25 mouse cellular contexts compared by ENCODE assay signal in genomic region chr5:124216403-124216802, GRCm38 (mm10). TPM values are rescaled to one million over a fixed set of nuclear protein-coding genes. Genes with fewer than 3 reads are reported as not detected.
DNase-seq lines count a peak whose midpoint lies in the region; ATAC-seq and TF ChIP-seq lines count a peak whose summit lies in the region.
"Had no signal": no experiment of that assay in that cellular context is flagged by ENCODE, and none has a peak within 500 bp of the region (broad histone marks: within the 10 kb centered on the region; RNA-seq: fewer than 3 reads in every experiment).

No protein-coding gene starts in this region.

- TF ChIP-seq POLR2A in thymus, adult 2 months (IDR thresholded peaks at IDR 0.05; ENCODE audit: control insufficient read depth, extremely low read depth, insufficient read depth, low read length, poor library complexity): no peak

- H3K4me1 ChIP-seq in heart, embryonic 11.5 days (ENCODE audit: control insufficient read depth, insufficient read depth, low read length): peaks cover 63% of the 10 kb centered on the region
- H3K4me1 ChIP-seq in kidney, embryonic 14.5 days (ENCODE audit: control insufficient read depth, insufficient read depth, low read length): peaks cover 9% of the 10 kb centered on the region
- peaks cover 80% of the 10 kb centered on the region for H3K4me1 ChIP-seq in thymus, adult 2 months (replicated peaks; ENCODE audit: control insufficient read depth, insufficient read depth, low read length)
- H3K4me1 ChIP-seq in forebrain, embryonic 13.5 days: peaks cover 27% of the 10 kb centered on the region

- TF ChIP-seq CTCF in thymus, adult 2 months (IDR thresholded peaks at IDR 0.05; ENCODE audit: borderline replicate concordance, control insufficient read depth, extremely low read depth, insufficient read depth, low read length, poor library complexity): no peak

- H3K9me3 ChIP-seq in heart, embryonic 11.5 days (replicated peaks; ENCODE audit: control insufficient read depth, low read length): no peaks in the 10 kb centered on the region
- H3K9me3 ChIP-seq in kidney, embryonic 14.5 days (ENCODE audit: control insufficient read depth, low read length): no peaks in the 10 kb centered on the region
- H3K9me3 ChIP-seq in forebrain, embryonic 13.5 days (replicated peaks): no peaks in the 10 kb centered on the region
- H3K9me3 ChIP-seq: embryonic facial prominence, embryonic 12.5 days; forebrain, embryonic 12.5 days; heart, embryonic 12.5 days; hindbrain, embryonic 10.5 days; hindbrain, embryonic 13.5 days; intestine, embryonic 15.5 days had no signal

- no peak for ATAC-seq in heart, embryonic 11.5 days (replicated peaks; ENCODE audit: insufficient number of reproducible peaks, low FRiP score, low TSS enrichment)
- ATAC-seq in kidney, embryonic 14.5 days (ENCODE audit: low FRiP score, low TSS enrichment): 0 out of 2 replicates have a peak, but pooled peaks have one; percentile 21
- no peak for ATAC-seq in forebrain, embryonic 13.5 days
- ATAC-seq: CD4-positive, CD25-positive, alpha-beta regulatory T cell, adult 4 months; forebrain, embryonic 16.5 days; hindbrain, embryonic 16.5 days; intestine, embryonic 15.5 days had no signal

- peak; percentile 90 for DNase-seq in heart, adult 11 months
- no peak for DNase-seq in kidney, postnatal 36 days
- no peak for DNase-seq in thymus, adult 2 months
- DNase-seq in thymus, postnatal 36 days: no peak
- DNase-seq: adrenal gland, adult 2 months; adrenal gland, postnatal 14 days; cerebellum, adult 18-20 months; cerebellum, adult 9-10 months; cerebellum, postnatal 14 days; gastrocnemius, postnatal 25 days; heart, adult 2 months; kidney, adult 11 months had no signal

- H3K4me3 ChIP-seq in heart, embryonic 11.5 days (ENCODE audit: low read depth, low read length): no peak overlapping the region
- H3K4me3 ChIP-seq in kidney, embryonic 14.5 days (ENCODE audit: low read length): no peak overlapping the region
- H3K4me3 ChIP-seq in thymus, adult 2 months (ENCODE audit: control insufficient read depth, insufficient read depth, low read length): no peak overlapping the region
- no peak overlapping the region for H3K4me3 ChIP-seq in forebrain, embryonic 13.5 days
- H3K4me3 ChIP-seq: embryonic facial prominence, embryonic 12.5 days; erythroblast, embryonic 14.5 days; forebrain, embryonic 12.5 days; heart, adult 2 months; heart, embryonic 12.5 days; hindbrain, embryonic 10.5 days; hindbrain, embryonic 13.5 days; intestine, embryonic 15.5 days had no signal

- no peak overlapping the region for H3K27ac ChIP-seq in heart, embryonic 11.5 days (ENCODE audit: low read depth, low read length)
- no peak overlapping the region for H3K27ac ChIP-seq in kidney, embryonic 14.5 days (ENCODE audit: low read depth, low read length)
- peak overlapping the region; percentile 99 for H3K27ac ChIP-seq in thymus, adult 2 months (ENCODE audit: control insufficient read depth, insufficient read depth, low read length)
- H3K27ac ChIP-seq in forebrain, embryonic 13.5 days: no peak overlapping the region
- H3K27ac ChIP-seq: embryonic facial prominence, embryonic 12.5 days; forebrain, embryonic 12.5 days; hindbrain, embryonic 13.5 days; intestine, embryonic 15.5 days had no signal

- WGBS in heart, embryonic 11.5 days (ENCODE audit: insufficient replicate concordance): 80% methylated on average over 6 of the region's 6 CpGs
- WGBS in kidney, embryonic 14.5 days: 88% methylated on average over 6 of the region's 6 CpGs
- 97% methylated on average over 6 of the region's 6 CpGs for WGBS in thymus, adult 2 months
- WGBS in forebrain, embryonic 13.5 days: 94% methylated on average over 6 of the region's 6 CpGs

- no peaks in the 10 kb centered on the region for H3K27me3 ChIP-seq in heart, embryonic 11.5 days (ENCODE audit: control insufficient read depth, insufficient read depth, low read length)
- no peaks in the 10 kb centered on the region for H3K27me3 ChIP-seq in kidney, embryonic 14.5 days (ENCODE audit: control insufficient read depth, insufficient read depth, low read length)
- H3K27me3 ChIP-seq in thymus, adult 2 months (ENCODE audit: control insufficient read depth, insufficient read depth, low read length): no peaks in the 10 kb centered on the region
- no peaks in the 10 kb centered on the region for H3K27me3 ChIP-seq in forebrain, embryonic 13.5 days
- H3K27me3 ChIP-seq: embryonic facial prominence, embryonic 12.5 days; forebrain, embryonic 12.5 days; heart, embryonic 12.5 days; hindbrain, embryonic 13.5 days; intestine, embryonic 15.5 days had no signal

- H3K9ac ChIP-seq in heart, embryonic 11.5 days (ENCODE audit: low read depth, low read length): no peak overlapping the region
- H3K9ac ChIP-seq in kidney, embryonic 14.5 days (ENCODE audit: low read depth, low read length): no peak overlapping the region
- H3K9ac ChIP-seq in forebrain, embryonic 13.5 days: no peak overlapping the region
- H3K9ac ChIP-seq: embryonic facial prominence, embryonic 12.5 days; forebrain, embryonic 12.5 days; heart, embryonic 12.5 days; hindbrain, embryonic 13.5 days; intestine, embryonic 15.5 days had no signal

- H3K4me2 ChIP-seq in heart, embryonic 11.5 days: no peak overlapping the region
- no peak overlapping the region for H3K4me2 ChIP-seq in kidney, embryonic 14.5 days (replicated peaks; ENCODE audit: low read depth, low read length)
- no peak overlapping the region for H3K4me2 ChIP-seq in forebrain, embryonic 13.5 days
- H3K4me2 ChIP-seq: embryonic facial prominence, embryonic 12.5 days; forebrain, embryonic 12.5 days; heart, embryonic 12.5 days; hindbrain, embryonic 13.5 days; intestine, embryonic 15.5 days had no signal

- 0 out of 2 replicates have a peak, but pooled peaks cover 2% of the 10 kb centered on the region for H3K36me3 ChIP-seq in heart, embryonic 11.5 days (ENCODE audit: control insufficient read depth, insufficient read depth, low read length)
- H3K36me3 ChIP-seq in kidney, embryonic 14.5 days (ENCODE audit: control insufficient read depth, insufficient read depth, low read length): no peaks in the 10 kb centered on the region
- H3K36me3 ChIP-seq in thymus, adult 2 months (ENCODE audit: control insufficient read depth, insufficient read depth, low read length): no peaks in the 10 kb centered on the region
- 0 out of 2 replicates have a peak, but pooled peaks cover 4% of the 10 kb centered on the region for H3K36me3 ChIP-seq in forebrain, embryonic 13.5 days (ENCODE audit: poor library complexity, severe bottlenecking)
- H3K36me3 ChIP-seq: forebrain, embryonic 12.5 days; hindbrain, embryonic 13.5 days; intestine, embryonic 15.5 days had no signal

RNA-seq across cellular contexts. Expression of gene Pitpnm2, which starts 33.2 kb away (rescaled TPM):
- 7.0 and 7.8 TPM in 2 replicates for polyA plus RNA-seq in heart, embryonic 11.5 days (2014; fragmentation: Nextera tagmentation; extraction: Ambion mirVana)
- polyA plus RNA-seq in kidney, embryonic 14.5 days (2014; fragmentation: Nextera tagmentation; extraction: Ambion mirVana): 5.1 and 7.0 TPM in 2 replicates
- 279 and 356 TPM in 2 replicates for polyA plus RNA-seq in thymus, adult 2 months (2012; rRNA removed)
- 5.4 and 6.5 TPM in 2 replicates for polyA plus RNA-seq in forebrain, embryonic 13.5 days (2015; fragmentation: Nextera tagmentation; extraction: Ambion mirVana)

Comparison
In these comparisons a context has a peak if more than half of its experiments do, and no peak if none do; other contexts are left out.
1. RNA of gene Pitpnm2, which starts 33.2 kb away (polyA plus RNA-seq): 279 to 356 TPM in thymus, adult 2 months; 7.0 to 7.8 TPM in heart, embryonic 11.5 days, 5.1 to 7.0 TPM in kidney, embryonic 14.5 days and 5.4 to 6.5 TPM in forebrain, embryonic 13.5 days; every median in the first group is over 10 times any median in the second.